Mouse (Mus musculus): ENCODE results near the gene Rgs7. TPM values are rescaled to one million over a fixed set of nuclear protein-coding genes. Genes with fewer than 3 reads are reported as not detected.

Rgs7 gene
- polyA plus RNA-seq, 1 experiment = not detected

- Histone ChIP-seq H3K27ac (ENCODE audit: insufficient read depth, low read length) (no peak overlapping the region), H3K36me3 (ENCODE audit: control insufficient read depth, insufficient read depth, low read length, poor library complexity, severe bottlenecking) (no peaks in the 10 kb centered on the region), H3K4me3 (ENCODE audit: low read depth, low read length) (no peak overlapping the region), H3K9me3 (replicated peaks; ENCODE audit: control insufficient read depth, insufficient read depth, low read length, poor library complexity, severe bottlenecking) (no peaks in the 10 kb centered on the region), H3K4me1 (ENCODE audit: control insufficient read depth, insufficient read depth, low read length) (no peaks in the 10 kb centered on the region), H3K9ac (ENCODE audit: low read depth, poor library complexity, severe bottlenecking) (no peak overlapping the region), H3K27me3 (ENCODE audit: control insufficient read depth, insufficient read depth, low read length, poor library complexity, severe bottlenecking) (no peaks in the 10 kb centered on the region)
- no peak for TF ChIP-seq CTCF (IDR thresholded peaks at IDR 0.05; ENCODE audit: low read depth, low read length)
- TF ChIP-seq POLR2A (IDR thresholded peaks at IDR 0.05; ENCODE audit: insufficient read depth, low read length) = no peak
- TF ChIP-seq EP300 (IDR thresholded peaks at IDR 0.05; ENCODE audit: insufficient read depth, low read depth, low read length) = no peak
Observed at GRCm38 (mm10) chr1:175118904-175119555, 373.3 kb downstream of the Rgs7 start.

DNA sequence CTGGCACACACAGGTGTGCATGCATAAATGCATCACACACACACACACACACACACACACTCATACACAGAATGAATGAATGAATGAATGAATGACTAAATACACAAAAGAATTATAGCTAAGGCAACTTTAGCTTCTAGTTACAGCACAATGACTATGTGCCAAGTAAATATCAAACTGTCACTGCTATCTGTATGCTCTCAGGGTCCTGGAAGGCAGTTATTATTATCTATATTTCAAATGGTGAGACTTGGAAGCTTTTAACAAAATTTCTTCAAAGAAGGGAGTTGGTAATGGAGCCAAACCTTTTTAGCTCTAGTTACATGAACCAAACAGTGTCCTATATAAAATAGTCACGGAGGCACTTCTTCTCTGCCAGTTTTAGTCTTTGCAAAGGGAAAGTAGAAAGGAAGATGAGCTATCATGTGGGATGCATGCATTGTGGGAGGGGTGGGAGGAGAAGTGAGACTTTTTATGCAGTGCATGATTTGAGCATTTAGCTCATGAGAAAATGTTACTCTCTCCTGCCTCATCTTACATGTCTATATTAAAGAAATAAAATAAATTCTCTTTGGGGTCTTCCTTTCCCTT, 383.9 kb downstream of the Rgs7 start:
- Histone ChIP-seq H3K4me3 (ENCODE audit: low read depth, low read length) (no peak overlapping the region), H3K27me3 (ENCODE audit: control insufficient read depth, insufficient read depth, low read length, poor library complexity, severe bottlenecking) (no peaks in the 10 kb centered on the region), H3K27ac (ENCODE audit: insufficient read depth, low read length) (no peak overlapping the region), H3K4me1 (ENCODE audit: control insufficient read depth, insufficient read depth, low read length) (no peaks in the 10 kb centered on the region), H3K36me3 (ENCODE audit: control insufficient read depth, insufficient read depth, low read length, poor library complexity, severe bottlenecking) (no peaks in the 10 kb centered on the region), H3K9me3 (replicated peaks; ENCODE audit: control insufficient read depth, insufficient read depth, low read length, poor library complexity, severe bottlenecking) (no peaks in the 10 kb centered on the region), H3K9ac (ENCODE audit: low read depth, poor library complexity, severe bottlenecking) (no peak overlapping the region)
- TF ChIP-seq EP300 (IDR thresholded peaks at IDR 0.05; ENCODE audit: insufficient read depth, low read depth, low read length) = no peak
- no peak for TF ChIP-seq POLR2A (IDR thresholded peaks at IDR 0.05; ENCODE audit: insufficient read depth, low read length)
- no peak for TF ChIP-seq CTCF (IDR thresholded peaks at IDR 0.05; ENCODE audit: low read depth, low read length)

DNA sequence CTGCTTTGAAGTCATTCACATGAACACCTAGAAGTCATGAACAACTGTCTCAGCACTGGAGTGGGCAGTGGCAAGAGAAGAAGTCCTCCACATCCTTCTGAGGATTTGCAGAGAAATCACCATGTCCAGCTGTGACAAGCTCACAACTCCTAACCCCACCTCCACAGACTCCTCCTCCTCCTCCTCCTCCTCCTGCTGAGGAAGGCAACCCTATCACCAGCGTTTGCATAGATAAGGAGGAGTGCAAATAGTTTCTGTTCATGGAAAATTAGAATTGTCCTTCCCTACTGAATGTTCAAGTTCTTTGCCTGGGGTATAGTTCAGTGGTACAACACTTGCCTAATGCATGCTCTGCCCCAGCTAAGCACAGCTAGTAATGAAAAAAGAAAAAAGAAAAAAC, 386.0 kb downstream of the Rgs7 start:
- TF ChIP-seq EP300 (IDR thresholded peaks at IDR 0.05; ENCODE audit: insufficient read depth, low read depth, low read length) = no peak
- TF ChIP-seq CTCF (IDR thresholded peaks at IDR 0.05; ENCODE audit: low read depth, low read length) = no peak
- no peak for TF ChIP-seq POLR2A (IDR thresholded peaks at IDR 0.05; ENCODE audit: insufficient read depth, low read length)
- H3K4me1 ChIP-seq (ENCODE audit: control insufficient read depth, insufficient read depth, low read length) = no peaks in the 10 kb centered on the region

GRCm38 (mm10) chr1:175105426-175105825, 386.9 kb downstream of the Rgs7 start:
- no peak overlapping the region for H3K27ac ChIP-seq (ENCODE audit: insufficient read depth, low read length)
- H3K4me3 ChIP-seq (ENCODE audit: low read depth, low read length) = no peak overlapping the region
- no peaks in the 10 kb centered on the region for H3K36me3 ChIP-seq (ENCODE audit: control insufficient read depth, insufficient read depth, low read length, poor library complexity, severe bottlenecking)
- no peak for TF ChIP-seq CTCF (IDR thresholded peaks at IDR 0.05; ENCODE audit: low read depth, low read length)
- no peak for TF ChIP-seq POLR2A (IDR thresholded peaks at IDR 0.05; ENCODE audit: insufficient read depth, low read length)
- no peak for TF ChIP-seq EP300 (IDR thresholded peaks at IDR 0.05; ENCODE audit: insufficient read depth, low read depth, low read length)
- H3K27me3 ChIP-seq (ENCODE audit: control insufficient read depth, insufficient read depth, low read length, poor library complexity, severe bottlenecking) = no peaks in the 10 kb centered on the region
- no peaks in the 10 kb centered on the region for H3K9me3 ChIP-seq (replicated peaks; ENCODE audit: control insufficient read depth, insufficient read depth, low read length, poor library complexity, severe bottlenecking)
- no peak overlapping the region for H3K9ac ChIP-seq (ENCODE audit: low read depth, poor library complexity, severe bottlenecking)
- no peaks in the 10 kb centered on the region for H3K4me1 ChIP-seq (ENCODE audit: control insufficient read depth, insufficient read depth, low read length)

More for the DNA sequence above, 386.0 kb downstream of the Rgs7 start:
- no peak overlapping the region for H3K27ac ChIP-seq (ENCODE audit: insufficient read depth, low read length)
- H3K36me3 ChIP-seq (ENCODE audit: control insufficient read depth, insufficient read depth, low read length, poor library complexity, severe bottlenecking) = no peaks in the 10 kb centered on the region
- H3K4me3 ChIP-seq (ENCODE audit: low read depth, low read length) = no peak overlapping the region
- H3K9ac ChIP-seq (ENCODE audit: low read depth, poor library complexity, severe bottlenecking) = no peak overlapping the region
- no peaks in the 10 kb centered on the region for H3K27me3 ChIP-seq (ENCODE audit: control insufficient read depth, insufficient read depth, low read length, poor library complexity, severe bottlenecking)
- H3K9me3 ChIP-seq (replicated peaks; ENCODE audit: control insufficient read depth, insufficient read depth, low read length, poor library complexity, severe bottlenecking) = no peaks in the 10 kb centered on the region

GRCm38 (mm10) chr1:175097014-175097413, 395.3 kb downstream of the Rgs7 start:
- no peak for TF ChIP-seq CTCF (IDR thresholded peaks at IDR 0.05; ENCODE audit: low read depth, low read length)
- no peak for TF ChIP-seq POLR2A (IDR thresholded peaks at IDR 0.05; ENCODE audit: insufficient read depth, low read length)
- no peak for TF ChIP-seq EP300 (IDR thresholded peaks at IDR 0.05; ENCODE audit: insufficient read depth, low read depth, low read length)
- Histone ChIP-seq H3K27me3 (ENCODE audit: control insufficient read depth, insufficient read depth, low read length, poor library complexity, severe bottlenecking) (no peaks in the 10 kb centered on the region), H3K9me3 (replicated peaks; ENCODE audit: control insufficient read depth, insufficient read depth, low read length, poor library complexity, severe bottlenecking) (no peaks in the 10 kb centered on the region), H3K27ac (ENCODE audit: insufficient read depth, low read length) (no peak overlapping the region), H3K4me1 (ENCODE audit: control insufficient read depth, insufficient read depth, low read length) (no peaks in the 10 kb centered on the region), H3K4me3 (ENCODE audit: low read depth, low read length) (no peak overlapping the region), H3K9ac (ENCODE audit: low read depth, poor library complexity, severe bottlenecking) (no peak overlapping the region), H3K36me3 (ENCODE audit: control insufficient read depth, insufficient read depth, low read length, poor library complexity, severe bottlenecking) (no peaks in the 10 kb centered on the region)

- TF ChIP-seq POLR2A (IDR thresholded peaks at IDR 0.05; ENCODE audit: insufficient read depth, low read length) = no peak
- no peak for TF ChIP-seq CTCF (IDR thresholded peaks at IDR 0.05; ENCODE audit: low read depth, low read length)
- no peak for TF ChIP-seq EP300 (IDR thresholded peaks at IDR 0.05; ENCODE audit: insufficient read depth, low read depth, low read length)
- H3K36me3 ChIP-seq (ENCODE audit: control insufficient read depth, insufficient read depth, low read length, poor library complexity, severe bottlenecking) = no peaks in the 10 kb centered on the region
- no peaks in the 10 kb centered on the region for H3K4me1 ChIP-seq (ENCODE audit: control insufficient read depth, insufficient read depth, low read length)
Observed at GRCm38 (mm10) chr1:175082104-175082503, 410.2 kb downstream of the Rgs7 start.

More at GRCm38 (mm10) chr1:175082104-175082503, 410.2 kb downstream of the Rgs7 start:
- Histone ChIP-seq H3K4me3 (ENCODE audit: low read depth, low read length) (no peak overlapping the region), H3K27ac (ENCODE audit: insufficient read depth, low read length) (no peak overlapping the region), H3K9me3 (replicated peaks; ENCODE audit: control insufficient read depth, insufficient read depth, low read length, poor library complexity, severe bottlenecking) (no peaks in the 10 kb centered on the region), H3K9ac (ENCODE audit: low read depth, poor library complexity, severe bottlenecking) (no peak overlapping the region), H3K27me3 (ENCODE audit: control insufficient read depth, insufficient read depth, low read length, poor library complexity, severe bottlenecking) (no peaks in the 10 kb centered on the region)
